Mouse (Mus musculus): ENCODE measurements around the gene Arhgef28.
"Not testable (repeated sequence)": the region's sequence is repeated elsewhere in the genome, so short reads cannot be mapped to it uniquely, and the experiment has no call there.

Arhgef28 gene

GRCm38 (mm10) chr13:98125666-98126065 lies 80.6 kb downstream of the Arhgef28 start:
- no peak for DNase-seq (ENCODE audit: extremely low read depth, insufficient read length, low spot score)

- DNase-seq (ENCODE audit: extremely low read depth, insufficient read length, low spot score): no peak
Observed at GRCm38 (mm10) chr13:98124113-98124745, 82.0 kb downstream of the Arhgef28 start.

GRCm38 (mm10) chr13:98122766-98123165 lies 83.5 kb downstream of the Arhgef28 start:
- no peak for DNase-seq (ENCODE audit: extremely low read depth, insufficient read length, low spot score)

GRCm38 (mm10) chr13:98121993-98122392 lies 84.2 kb downstream of the Arhgef28 start:
- DNase-seq (ENCODE audit: extremely low read depth, insufficient read length, low spot score): no peak

GRCm38 (mm10) chr13:98121124-98121470 lies 85.1 kb downstream of the Arhgef28 start:
- no peak for DNase-seq (ENCODE audit: extremely low read depth, insufficient read length, low spot score)

DNA sequence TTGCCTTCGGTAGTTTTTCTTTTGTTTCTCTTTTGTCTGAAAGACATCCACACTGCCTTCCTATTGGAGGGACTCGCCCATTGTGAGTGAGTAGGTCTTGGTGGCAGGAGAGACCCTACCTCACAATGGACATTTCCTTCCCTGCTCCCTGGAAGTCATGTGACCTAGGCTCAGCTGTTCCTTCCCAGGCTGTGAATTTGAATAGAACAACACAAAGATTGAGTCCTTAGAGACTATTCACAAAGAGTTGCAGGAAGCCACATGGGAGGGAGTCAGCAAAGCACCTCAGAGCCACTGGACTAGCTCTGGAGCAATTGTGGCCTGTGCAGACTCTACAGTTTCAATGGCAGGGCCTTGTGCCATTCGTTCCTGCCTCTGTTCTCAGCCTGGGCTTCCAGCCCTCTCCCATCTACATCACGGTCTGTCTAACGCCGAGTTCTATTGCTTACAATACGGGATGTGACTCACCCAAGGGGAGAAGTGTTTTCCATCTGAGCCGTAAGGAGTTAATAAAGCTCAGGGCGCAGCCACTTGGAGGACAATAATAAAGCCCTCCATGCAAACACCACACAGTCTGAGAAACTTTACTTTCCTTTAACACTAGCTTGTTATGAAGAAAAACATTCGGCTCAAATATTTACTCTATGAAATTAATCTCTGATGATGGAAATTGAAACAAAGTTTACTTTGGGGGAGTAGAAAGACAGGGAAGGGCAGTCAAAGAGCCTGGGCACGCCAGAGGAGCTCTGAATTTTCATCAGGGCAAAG lies 85.7 kb downstream of the Arhgef28 start:
- no peak for DNase-seq (ENCODE audit: extremely low read depth, insufficient read length, low spot score)

- DNase-seq (ENCODE audit: extremely low read depth, insufficient read length, low spot score): no peak
Observed at GRCm38 (mm10) chr13:98118291-98118690, 87.9 kb downstream of the Arhgef28 start.

DNA sequence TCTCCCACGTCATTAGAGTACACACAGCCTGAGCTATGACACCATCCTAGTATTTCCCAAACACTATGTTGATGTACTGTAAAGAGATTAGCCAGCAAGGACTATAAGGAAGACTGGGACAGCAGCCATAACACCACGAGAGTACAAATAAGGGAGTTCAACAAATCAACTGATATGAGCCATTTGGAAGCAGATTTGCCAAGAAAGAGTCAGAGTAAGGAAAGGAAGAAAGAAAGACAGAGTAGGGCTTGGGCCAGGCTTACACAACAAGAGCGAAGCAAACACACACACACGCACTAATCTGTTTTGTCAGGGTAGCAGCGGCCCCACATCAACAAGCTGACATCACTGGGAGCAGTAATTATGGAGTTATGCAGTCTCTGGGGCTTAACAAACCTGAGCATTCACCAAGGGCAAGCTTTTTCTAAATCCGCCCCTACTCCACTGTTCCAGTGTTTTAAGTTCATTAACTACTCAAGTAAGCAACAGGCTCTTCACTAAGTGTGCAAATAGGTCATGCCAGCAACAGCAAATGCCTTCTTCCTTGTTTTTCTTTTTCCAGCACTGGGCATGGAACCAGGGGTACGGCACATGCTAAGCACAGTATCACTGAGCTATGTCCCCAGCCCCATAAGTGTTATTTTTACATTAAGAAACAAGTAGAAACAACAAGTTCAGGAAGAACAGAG lies 88.5 kb downstream of the Arhgef28 start:
- no peak for DNase-seq (ENCODE audit: extremely low read depth, insufficient read length, low spot score)

DNA sequence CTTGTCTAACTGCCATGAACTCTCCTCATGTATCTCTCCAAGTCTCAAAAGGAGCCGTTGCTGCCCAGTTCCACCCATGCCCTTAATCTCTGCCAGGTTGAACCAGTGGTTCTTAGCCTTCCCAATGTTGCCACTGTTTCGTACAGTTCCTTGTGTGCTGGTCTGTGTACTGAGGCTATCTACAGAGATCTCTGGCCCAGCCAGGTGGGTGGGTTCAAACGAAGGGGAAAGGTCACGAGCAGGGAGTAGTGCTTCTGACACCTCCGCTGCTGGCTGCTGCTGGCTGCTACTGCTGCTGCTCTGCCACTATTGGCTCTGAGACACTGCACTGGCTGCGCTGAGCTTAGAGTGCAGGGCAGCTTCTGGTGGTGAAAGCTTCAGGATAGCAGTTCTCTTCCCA lies 90.6 kb downstream of the Arhgef28 start:
- DNase-seq (ENCODE audit: extremely low read depth, insufficient read length, low spot score): no peak

- DNase-seq (ENCODE audit: extremely low read depth, insufficient read length, low spot score): no peak
Observed at GRCm38 (mm10) chr13:98115051-98115450, 91.2 kb downstream of the Arhgef28 start.

GRCm38 (mm10) chr13:98112812-98113503 lies 93.3 kb downstream of the Arhgef28 start:
- DNase-seq (ENCODE audit: extremely low read depth, insufficient read length, low spot score): no peak

DNA sequence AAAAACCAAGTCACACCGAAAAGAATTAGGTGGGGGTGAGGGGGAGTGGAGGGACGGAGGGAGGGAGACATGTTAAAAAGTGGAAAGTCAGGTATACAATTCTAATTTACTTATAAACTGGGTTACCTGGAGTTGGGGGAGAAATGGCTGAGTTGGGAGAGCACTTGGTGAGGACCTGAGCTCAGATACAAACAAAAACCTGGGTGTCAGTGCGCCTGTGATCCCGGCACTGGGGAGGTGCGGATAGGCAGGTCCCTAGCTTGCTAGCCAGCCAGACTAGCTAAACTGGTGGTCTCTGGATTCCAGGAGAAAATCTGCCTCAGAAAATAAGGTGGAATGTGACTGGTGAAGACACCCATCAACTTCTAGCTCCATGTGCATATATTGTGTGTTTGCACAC lies 94.7 kb downstream of the Arhgef28 start:
- DNase-seq (ENCODE audit: extremely low read depth, insufficient read length, low spot score): no peak

DNA sequence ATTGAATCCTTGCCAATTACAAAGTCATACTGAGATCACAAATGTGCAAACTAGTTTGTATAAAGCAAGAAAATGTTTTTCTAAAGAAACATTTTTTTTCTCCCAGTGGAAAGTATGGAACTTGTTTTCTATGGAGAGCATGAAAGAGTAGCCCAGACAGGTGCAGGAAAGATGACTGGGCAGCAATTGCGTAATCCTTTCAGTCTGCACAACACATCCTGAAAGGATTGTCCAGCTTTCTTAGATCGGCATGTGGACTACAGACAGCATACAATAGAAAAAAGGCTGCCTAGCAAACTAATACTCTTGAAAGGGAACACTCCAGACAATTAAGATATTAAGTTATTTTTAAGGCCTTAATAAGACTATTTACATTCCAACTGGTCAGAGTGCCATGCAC lies 95.2 kb downstream of the Arhgef28 start:
- no peak for DNase-seq (ENCODE audit: extremely low read depth, insufficient read length, low spot score)

DNA sequence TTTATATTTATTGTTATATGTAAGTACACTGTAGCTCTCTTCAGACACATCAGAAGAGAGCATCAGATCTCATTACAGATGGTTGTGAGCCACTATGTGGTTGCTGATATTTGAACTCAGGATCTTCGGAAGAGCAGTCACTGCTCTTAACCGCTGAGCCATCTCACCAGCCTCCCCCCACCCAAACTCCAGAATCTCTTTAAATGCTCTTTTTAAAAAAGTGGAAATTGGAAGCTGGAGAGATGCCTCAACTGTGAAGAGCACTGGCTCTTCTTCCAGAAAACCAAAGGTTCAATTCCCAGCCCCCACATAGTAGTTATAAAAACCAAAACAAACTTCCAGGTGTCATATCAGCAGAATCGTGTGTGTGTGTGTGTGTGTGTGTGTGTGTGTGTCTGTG lies 97.8 kb downstream of the Arhgef28 start:
- not testable (repeated sequence) for DNase-seq (ENCODE audit: extremely low read depth, insufficient read length, low spot score)

- DNase-seq (ENCODE audit: extremely low read depth, insufficient read length, low spot score): no peak
Observed at GRCm38 (mm10) chr13:98107621-98108020, 98.6 kb downstream of the Arhgef28 start.

GRCm38 (mm10) chr13:98095966-98096365 lies 110.3 kb downstream of the Arhgef28 start:
- no peak for DNase-seq (ENCODE audit: extremely low read depth, insufficient read length, low spot score)

GRCm38 (mm10) chr13:98094332-98094731 lies 111.9 kb downstream of the Arhgef28 start:
- no peak for DNase-seq (ENCODE audit: extremely low read depth, insufficient read length, low spot score)

- no peak for DNase-seq (ENCODE audit: extremely low read depth, insufficient read length, low spot score)
Observed at GRCm38 (mm10) chr13:98093483-98093882, 112.8 kb downstream of the Arhgef28 start.

DNA sequence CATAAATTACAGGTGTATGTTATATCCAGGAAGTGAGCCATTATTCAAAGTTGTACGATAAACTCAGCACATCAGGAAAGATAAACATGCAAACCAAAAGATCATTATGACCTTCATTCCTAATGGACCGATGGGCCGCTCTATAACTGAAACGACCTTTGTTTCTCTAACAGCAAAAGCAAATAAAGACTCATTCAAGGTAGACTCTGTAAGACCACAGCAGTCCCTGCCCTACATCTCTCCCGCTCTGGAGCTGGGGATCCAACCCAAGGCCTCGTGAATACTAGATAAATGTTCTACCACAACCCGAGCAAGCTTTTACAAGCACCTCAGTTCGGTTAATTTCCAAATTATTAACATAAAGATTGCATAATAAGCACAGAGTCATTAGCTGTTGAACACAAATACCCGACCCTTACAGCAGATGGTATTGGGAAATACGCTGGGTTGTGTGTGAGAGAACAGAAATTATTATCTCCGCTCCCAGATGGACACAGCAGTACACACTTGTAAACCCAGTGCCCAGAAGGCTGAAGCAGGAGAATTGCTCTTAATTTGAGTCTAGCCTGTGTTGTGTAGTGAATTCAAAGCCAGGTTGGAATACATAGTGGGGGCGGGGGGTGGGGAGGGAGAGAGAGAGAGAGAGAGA lies 113.8 kb downstream of the Arhgef28 start:
- DNase-seq (ENCODE audit: extremely low read depth, insufficient read length, low spot score): no peak

GRCm38 (mm10) chr13:98079640-98080039 lies 126.6 kb downstream of the Arhgef28 start:
- no peak for DNase-seq (ENCODE audit: extremely low read depth, insufficient read length, low spot score)

- DNase-seq (ENCODE audit: extremely low read depth, insufficient read length, low spot score): no peak
Observed at GRCm38 (mm10) chr13:98078251-98078650, 128.0 kb downstream of the Arhgef28 start.
